Mouse (Mus musculus): Measurements from ENCODE around the gene Sh3d19. TPM values are rescaled to one million over a fixed set of nuclear protein-coding genes. Genes with fewer than 3 reads are reported as not detected.
"Not testable (repeated sequence)": the region's sequence is repeated elsewhere in the genome, so short reads cannot be mapped to it uniquely, and the experiment has no call there.

The Sh3d19 gene
- total RNA-seq, 2 experiments from 2014 or later = 2.5 to 7.3 TPM

GRCm38 (mm10) chr3:85973376-85974140 lies 2.6 kb downstream of the Sh3d19 start:
- ATAC-seq (replicated peaks; ENCODE audit: low FRiP score, poor library complexity, severe bottlenecking) = no peak

DNA sequence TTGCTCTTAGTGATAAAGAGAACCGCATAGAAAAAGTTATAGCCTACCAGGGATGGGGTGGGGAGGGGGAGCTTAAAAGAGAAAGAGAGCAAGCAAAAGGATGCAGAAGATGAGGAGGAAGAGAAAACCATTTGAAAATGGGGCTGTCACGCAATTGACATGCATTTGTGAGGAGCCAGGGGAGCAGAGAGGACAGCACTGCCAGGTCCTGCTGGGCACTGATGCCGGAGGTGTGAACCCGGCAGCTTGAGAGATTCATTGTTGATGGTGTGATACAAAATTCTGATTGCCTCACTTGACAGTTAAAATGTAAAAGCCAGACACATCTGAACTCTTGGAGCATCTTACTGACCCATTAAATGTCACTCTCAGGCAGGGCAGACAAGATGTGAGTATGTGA lies 3.5 kb downstream of the Sh3d19 start:
- ATAC-seq (replicated peaks; ENCODE audit: low FRiP score, poor library complexity, severe bottlenecking) = no peak

DNA sequence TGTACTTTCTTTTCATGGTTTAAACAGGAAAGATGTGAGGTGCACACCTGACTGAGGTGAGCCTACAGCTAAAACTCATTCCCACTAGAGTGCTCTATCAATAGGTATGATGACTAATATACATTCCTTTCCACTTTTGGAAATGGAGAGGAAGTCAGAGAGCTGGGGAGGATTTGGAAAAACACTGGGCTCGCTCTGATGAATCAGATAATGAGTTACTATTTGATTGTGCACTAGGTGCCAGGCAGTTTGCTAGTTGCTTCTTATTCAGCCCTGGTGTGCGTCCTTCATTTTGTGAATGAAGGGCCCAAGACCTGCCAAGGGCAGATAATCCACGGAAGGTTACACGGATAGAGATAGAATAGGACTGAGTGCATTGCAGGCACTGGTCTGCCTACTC lies 9.1 kb downstream of the Sh3d19 start:
- ATAC-seq (replicated peaks; ENCODE audit: low FRiP score, poor library complexity, severe bottlenecking) = no peak

DNA sequence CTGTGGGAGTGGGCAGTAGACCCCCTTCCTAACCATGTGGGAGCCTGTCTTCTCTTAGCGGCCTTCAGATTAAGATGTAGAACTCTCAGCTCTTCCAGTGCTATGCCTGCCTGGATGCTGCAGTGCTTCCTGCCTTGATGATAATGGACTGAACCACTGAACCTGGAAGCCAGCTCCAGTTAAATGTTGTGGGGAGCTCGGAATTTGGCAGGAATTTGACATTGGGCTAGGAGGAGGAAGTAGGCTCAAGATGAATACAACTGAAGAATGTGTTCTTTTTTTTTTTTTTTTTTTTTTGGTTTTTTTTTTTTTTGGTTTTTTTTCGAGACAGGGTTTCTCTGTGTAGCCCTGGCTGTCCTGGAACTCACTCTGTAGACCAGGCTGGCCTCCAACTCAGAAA lies 10.9 kb downstream of the Sh3d19 start:
- ATAC-seq (replicated peaks; ENCODE audit: low FRiP score, poor library complexity, severe bottlenecking) = not testable (repeated sequence)

- no peak for ATAC-seq (replicated peaks; ENCODE audit: low FRiP score, poor library complexity, severe bottlenecking)
Measured at GRCm38 (mm10) chr3:85984537-85984936, 13.6 kb downstream of the Sh3d19 start.

DNA sequence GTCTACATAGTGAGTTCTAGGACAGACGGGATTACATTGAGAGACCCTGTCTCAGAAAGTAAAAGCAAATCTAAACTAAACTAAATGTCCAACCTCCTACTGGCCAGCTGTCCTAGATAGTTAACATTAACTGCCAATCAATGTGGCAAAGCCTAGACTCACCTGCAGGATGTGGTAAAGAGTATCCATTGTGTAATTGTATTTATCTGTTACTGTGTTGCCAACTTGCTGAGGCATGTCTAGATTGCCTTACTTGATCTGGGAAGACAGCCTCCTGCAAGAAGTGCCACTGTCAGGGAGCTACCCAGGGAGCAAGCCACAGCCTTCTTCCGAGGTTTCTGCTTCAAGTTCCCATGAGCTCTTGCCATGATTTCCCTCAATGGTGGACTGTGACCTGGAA lies 16.3 kb downstream of the Sh3d19 start:
- ATAC-seq (replicated peaks; ENCODE audit: low FRiP score, poor library complexity, severe bottlenecking) = no peak

DNA sequence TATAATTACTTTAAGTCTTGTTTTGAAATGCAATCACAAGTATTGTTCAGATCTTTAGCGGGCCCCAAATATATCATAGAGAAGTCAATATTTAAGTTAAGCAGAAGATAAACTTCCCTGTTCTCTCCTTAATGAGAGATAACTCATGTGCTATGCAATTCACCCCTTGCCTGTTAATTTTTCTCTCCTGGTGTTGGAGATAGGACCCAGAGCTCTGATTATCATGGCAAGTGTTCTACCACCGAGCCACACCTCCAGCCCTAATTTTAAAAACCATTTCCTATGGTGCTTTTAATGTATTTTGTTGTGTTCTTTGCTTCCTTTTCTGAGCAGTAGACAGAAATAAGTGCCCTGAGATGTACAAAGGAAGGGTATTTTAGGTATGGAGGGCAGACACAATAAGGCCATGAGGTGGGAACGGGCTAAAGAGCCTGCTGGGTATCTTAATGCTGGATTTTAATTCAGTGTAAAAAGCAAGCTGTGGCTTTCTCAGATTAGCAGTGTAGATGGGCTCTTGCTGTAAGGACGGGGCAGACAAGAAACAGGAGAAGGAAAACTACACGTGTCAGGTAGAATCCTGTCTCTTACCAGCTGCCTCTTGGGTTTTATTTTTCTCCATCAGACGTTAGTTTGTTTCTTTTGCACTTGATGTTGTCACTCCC lies 20.4 kb downstream of the Sh3d19 start:
- ATAC-seq (replicated peaks; ENCODE audit: low FRiP score, poor library complexity, severe bottlenecking) = 0 out of 2 replicates have a peak, but pooled peaks have one; percentile 27

GRCm38 (mm10) chr3:85991802-85992156 lies 20.9 kb downstream of the Sh3d19 start:
- ATAC-seq (replicated peaks; ENCODE audit: low FRiP score, poor library complexity, severe bottlenecking) = peak; percentile 65

GRCm38 (mm10) chr3:85993744-85994143 lies 22.8 kb downstream of the Sh3d19 start:
- no peak for ATAC-seq (replicated peaks; ENCODE audit: low FRiP score, poor library complexity, severe bottlenecking)

DNA sequence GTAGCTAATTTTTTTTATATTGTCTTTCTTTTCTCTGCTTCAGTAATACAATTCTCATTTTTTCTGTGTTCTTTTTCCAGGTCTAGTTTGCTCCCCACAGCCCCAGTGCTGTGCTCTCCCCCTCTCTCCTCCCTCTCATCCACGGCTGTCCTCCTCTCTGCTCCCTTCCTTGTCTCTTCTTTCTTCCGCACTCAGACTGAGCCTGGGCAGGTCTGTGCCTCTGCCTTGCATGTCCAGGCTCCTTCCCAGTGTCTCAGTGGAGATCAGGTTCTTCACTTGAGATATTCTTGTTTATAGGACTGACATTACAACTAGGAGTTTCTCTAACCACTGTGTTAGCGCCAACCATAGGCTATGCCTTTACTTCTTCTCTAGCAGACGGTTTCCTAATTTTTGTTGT lies 23.7 kb downstream of the Sh3d19 start:
- no peak for ATAC-seq (replicated peaks; ENCODE audit: low FRiP score, poor library complexity, severe bottlenecking)

DNA sequence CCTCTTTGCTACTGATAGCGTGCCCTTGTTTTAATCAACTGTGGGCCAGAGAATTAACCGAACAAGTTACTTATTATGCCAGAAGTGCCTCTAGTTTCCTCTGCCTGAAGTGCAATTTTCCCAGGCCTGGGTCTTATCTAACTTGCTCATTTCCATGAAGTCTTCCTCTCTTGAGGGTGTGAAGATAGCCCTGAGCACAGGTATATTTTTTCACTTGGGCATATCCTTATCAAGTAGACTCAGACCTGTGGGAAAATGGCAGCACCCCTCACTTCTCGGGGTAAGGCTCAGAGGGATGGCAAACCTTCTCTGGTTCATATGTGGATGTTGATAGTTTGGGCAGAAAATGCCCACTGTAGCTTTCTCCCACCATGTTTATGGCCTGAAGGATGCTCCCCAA lies 30.4 kb downstream of the Sh3d19 start:
- ATAC-seq (replicated peaks; ENCODE audit: low FRiP score, poor library complexity, severe bottlenecking) = no peak

- ATAC-seq (replicated peaks; ENCODE audit: low FRiP score, poor library complexity, severe bottlenecking) = peak; percentile 57; the same call in 1 of the 2 replicates
Measured at GRCm38 (mm10) chr3:86002423-86002822, 31.5 kb downstream of the Sh3d19 start, which contains the start of gene Prss48. Gene Prss48 (minus strand): TSS chr3:86002491.

DNA sequence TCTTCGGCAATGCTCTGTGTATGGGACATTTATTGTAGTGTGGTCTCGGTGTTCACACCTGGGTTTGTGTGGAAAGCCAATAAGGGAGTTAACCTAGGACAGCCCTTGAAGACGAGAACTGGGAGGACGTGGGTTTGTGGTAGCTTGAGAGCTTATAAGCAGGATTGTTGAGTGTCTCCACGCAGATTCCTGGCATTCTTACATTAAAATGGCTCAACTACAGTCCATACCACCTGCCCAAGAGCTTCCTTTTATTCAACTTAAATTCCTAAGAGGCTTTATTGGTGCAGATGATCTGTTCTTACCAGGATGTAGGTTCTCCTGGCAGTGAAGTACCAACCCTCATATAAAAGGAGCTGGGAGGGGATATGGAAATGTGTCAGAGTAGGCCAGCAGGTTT lies 32.0 kb downstream of the Sh3d19 start:
- ATAC-seq (replicated peaks; ENCODE audit: low FRiP score, poor library complexity, severe bottlenecking) = no peak

- no peak for ATAC-seq (replicated peaks; ENCODE audit: low FRiP score, poor library complexity, severe bottlenecking)
Measured at GRCm38 (mm10) chr3:86004751-86005150, 33.8 kb downstream of the Sh3d19 start.

GRCm38 (mm10) chr3:86010618-86011017 lies 39.7 kb downstream of the Sh3d19 start:
- no peak for ATAC-seq (replicated peaks; ENCODE audit: low FRiP score, poor library complexity, severe bottlenecking)

DNA sequence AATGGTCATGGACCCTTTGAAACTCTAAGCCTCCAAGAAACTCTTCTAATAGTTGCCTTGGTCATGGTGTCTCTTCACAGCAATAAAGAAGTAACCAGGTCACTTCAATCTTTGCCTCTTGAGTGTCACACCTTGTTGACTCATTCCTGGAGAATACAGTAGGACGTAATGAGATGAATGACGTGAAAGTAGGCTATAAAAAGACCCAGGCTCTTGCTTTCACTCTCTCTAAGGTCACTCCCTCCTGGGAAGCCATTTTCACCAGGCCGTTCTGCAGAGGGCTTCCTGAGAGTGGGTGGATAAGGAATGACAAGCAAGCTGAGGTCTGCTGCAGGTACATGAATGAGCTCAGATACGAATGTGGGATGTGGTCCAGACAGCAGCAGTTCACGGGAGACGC lies 40.5 kb downstream of the Sh3d19 start:
- ATAC-seq (replicated peaks; ENCODE audit: low FRiP score, poor library complexity, severe bottlenecking) = no peak

- no peak for ATAC-seq (replicated peaks; ENCODE audit: low FRiP score, poor library complexity, severe bottlenecking)
Measured at GRCm38 (mm10) chr3:86011833-86012232, 40.9 kb downstream of the Sh3d19 start.

- no peak for ATAC-seq (replicated peaks; ENCODE audit: low FRiP score, poor library complexity, severe bottlenecking)
Measured at GRCm38 (mm10) chr3:86013837-86014236, 42.9 kb downstream of the Sh3d19 start.

DNA sequence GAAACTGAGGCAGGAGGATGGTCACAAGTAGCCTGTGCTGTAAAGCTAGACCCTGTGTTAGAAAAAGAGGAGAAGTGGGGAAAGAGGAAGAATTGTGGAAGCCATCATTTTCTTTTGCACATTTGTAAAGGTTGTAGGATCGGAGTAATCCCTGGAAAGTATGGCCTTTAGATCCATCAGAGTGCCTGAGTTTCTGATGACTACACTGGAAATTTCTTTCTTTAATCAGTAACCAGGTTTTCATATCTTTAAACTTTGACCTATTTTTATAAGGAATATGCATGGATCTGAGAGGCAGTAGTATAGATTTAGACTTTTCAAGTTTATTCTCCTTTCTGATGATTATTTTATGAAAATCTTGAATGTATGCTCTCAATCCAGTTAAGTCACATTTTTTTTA lies 46.1 kb downstream of the Sh3d19 start:
- ATAC-seq (replicated peaks; ENCODE audit: low FRiP score, poor library complexity, severe bottlenecking) = no peak

- no peak for ATAC-seq (replicated peaks; ENCODE audit: low FRiP score, poor library complexity, severe bottlenecking)
Measured at GRCm38 (mm10) chr3:86017484-86017883, 46.6 kb downstream of the Sh3d19 start.

DNA sequence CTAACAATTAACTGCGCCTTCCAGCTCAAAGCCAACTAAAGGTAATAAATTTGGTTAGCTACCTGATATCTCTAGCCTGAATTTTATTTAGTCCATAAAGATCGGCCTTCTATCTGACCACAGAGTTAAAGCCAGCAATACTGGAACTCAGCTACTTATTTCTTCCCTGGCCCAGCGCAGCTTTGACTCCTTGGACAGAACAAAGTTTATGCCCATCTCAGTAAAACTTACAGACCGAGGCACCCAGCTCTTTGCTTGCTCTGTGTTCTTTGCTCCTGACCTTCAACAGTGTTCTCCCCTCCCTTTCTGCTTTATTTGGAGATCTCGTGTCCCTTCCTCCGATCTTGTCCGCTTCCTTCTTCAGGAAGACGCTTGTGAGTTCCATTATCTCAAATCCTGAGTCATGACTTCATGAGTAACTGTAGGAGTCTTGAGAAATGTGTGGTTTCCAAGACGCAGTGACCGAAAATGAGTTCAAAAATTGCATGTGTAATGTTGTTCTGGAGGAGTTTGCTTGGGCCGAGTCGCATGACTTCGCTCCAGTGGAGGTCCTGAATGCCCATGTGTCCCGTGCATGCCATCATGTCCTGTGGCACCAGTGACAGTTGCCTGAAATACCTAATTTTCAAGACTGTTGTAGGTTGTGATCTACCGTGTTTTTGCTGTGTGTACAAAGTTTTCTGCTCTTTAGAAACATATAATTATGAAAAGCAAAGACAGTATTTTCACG lies 50.2 kb downstream of the Sh3d19 start:
- no peak for ATAC-seq (replicated peaks; ENCODE audit: low FRiP score, poor library complexity, severe bottlenecking)

All from erythroid progenitor cell, adult 5-6 weeks (primary cell).